Mouse (Mus musculus): Measurements from ENCODE around the gene Fsd2. TPM values are rescaled to one million over a fixed set of nuclear protein-coding genes. Genes with fewer than 3 reads are reported as not detected.

Gene Fsd2
- total RNA-seq (2021), result under 1 TPM; 0.27 to 0.28 TPM
- long read RNA-seq, experiment 1, result 0 reads
- long read RNA-seq, experiment 2, partial matches to known transcripts, result 1 of 1 reads
- long read RNA-seq, experiment 2, other reads (novel, unspliced or antisense), result 0 of 1 reads

DNA sequence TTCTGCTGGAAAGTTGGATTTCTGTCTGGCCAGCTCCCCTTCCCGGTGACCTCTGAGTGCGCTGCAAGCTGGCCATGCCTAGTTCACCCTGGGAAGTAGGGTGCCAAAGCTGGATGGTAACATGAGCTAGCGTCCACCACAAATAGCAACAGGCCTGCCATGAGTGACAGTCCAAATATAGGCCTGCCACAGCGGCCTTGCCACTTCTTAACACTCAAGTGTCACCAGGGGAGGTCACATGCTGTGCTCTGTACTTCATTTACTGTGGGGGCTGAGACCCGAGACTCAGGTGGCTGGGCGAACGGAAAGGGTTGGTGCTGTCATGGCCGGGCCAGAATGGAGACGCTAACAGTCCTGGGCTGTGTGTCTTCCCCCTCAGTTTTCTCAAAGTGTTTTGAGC lies at the start of gene Fsd2:
TSS of gene Fsd2 (minus strand) at position 53 of the 400 bp plus-strand sequence.
- no peak within 1 kb of the TSS for H3K4me3 ChIP-seq
- no peak for TF ChIP-seq CTCF (conservative IDR thresholded peaks at IDR 0.05)
- peak within 1 kb of the TSS; percentile 58 for H3K27ac ChIP-seq
- DNase-seq (ENCODE audit: low spot score in 2 of 2), result no peak

DNA sequence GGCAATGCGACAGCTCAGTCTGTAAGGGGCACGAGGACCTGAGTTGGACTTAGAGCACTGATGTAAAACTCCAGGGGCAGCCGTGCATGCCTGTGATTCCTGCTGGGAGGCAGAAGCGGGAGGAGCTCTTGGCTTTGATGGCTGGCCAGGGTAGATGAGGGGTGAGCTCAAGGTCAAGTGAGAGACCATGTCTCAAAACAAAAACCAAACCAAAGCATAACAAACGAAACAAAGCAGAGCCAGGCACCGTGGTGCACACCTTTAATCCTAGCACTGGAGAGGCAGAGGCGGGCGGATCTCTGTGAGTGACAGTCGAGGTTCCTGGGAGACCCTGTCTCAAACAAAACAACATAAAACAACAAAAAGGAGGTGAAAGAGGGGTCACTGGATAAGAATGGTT lies 48.3 kb upstream of the Fsd2 start:
- Histone ChIP-seq H3K27ac (no peak overlapping the region), H3K4me3 (no peak overlapping the region)
- DNase-seq (ENCODE audit: low spot score in 2 of 2), result no peak
- no peak for TF ChIP-seq CTCF (conservative IDR thresholded peaks at IDR 0.05)

DNA sequence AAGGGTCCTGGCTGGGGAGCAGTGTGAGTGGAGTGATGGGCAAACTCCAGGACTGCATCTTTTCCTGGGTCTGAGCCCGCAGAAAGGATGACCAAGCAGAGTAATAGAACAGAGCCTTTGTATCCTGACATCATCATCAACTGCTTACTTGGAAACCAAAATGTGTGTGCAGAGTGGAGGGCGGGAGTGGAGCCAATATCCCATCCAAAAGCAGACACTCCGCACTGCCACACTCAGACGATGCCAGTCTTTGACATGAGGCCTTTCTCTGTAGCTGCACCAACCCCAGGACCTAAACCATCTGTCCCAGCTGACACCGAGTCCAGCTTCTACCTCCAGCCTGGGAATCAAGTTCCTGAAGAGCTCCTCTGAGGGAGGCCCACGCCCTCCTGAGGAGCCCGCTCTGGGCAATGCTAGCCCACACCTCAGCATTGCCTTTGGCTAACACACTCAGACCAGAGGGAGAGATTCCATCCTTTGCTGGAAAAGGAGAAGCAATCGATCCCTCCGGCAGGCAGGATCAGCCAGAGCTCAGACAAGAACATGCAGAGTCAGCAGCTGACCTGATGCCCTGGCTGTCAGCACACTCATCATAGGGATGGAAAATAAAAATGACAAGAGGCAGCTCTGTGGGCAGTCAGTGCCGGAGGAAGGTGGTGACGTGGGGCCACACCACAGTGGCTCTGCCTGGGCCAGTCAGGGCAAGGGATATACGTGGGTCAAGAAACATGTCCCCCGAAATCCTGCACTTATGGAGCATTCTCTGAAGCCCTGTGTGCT lies 46.3 kb upstream of the Fsd2 start:
- DNase-seq (ENCODE audit: low spot score in 2 of 2), result no peak
- H3K27ac ChIP-seq, result no peak overlapping the region
- no peak overlapping the region for H3K4me3 ChIP-seq
- TF ChIP-seq CTCF (conservative IDR thresholded peaks at IDR 0.05), result no peak

DNA sequence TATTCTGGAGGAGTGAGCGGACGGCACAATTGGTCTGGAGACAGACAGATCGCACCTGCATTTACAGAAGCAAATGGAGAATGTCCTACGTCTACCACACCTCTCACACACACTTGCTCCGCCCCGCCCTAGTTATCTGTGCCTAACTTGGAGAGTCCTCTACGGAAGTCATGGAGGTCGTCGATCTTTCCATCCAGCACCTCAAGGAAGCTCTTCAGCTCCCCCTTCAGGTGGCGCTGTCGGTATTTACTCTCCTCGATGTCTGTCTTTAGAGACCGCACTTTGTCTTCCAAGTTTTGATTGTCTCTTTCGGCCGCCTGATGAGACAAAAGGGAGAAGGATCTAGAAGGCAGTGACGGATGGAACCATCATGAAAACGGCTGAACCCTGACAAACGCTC lies 43.4 kb upstream of the Fsd2 start:
- Histone ChIP-seq H3K27ac (no peak overlapping the region), H3K4me3 (no peak overlapping the region)
- TF ChIP-seq CTCF (conservative IDR thresholded peaks at IDR 0.05), result peak; percentile 72
- no peak for DNase-seq (ENCODE audit: low spot score in 2 of 2)

DNA sequence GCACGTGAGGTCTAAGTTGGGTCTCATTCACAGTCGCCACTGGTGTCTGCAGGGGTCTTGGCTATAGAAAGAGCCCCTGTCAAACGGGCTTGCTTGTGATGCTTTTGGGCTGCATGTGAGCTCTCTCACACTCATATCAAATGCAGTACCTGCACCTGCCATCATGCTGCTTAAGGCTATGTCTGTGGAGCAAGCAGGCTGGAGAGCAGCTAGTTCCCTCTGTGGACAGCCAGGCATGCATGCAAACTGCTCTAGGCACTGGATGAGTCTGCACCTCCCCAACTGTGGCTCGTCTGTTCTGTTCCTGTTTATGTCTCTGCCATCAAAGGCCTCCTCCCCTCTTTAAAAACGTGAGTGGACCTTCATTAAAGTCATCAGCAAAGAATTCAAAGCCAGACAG lies 39.7 kb upstream of the Fsd2 start:
- TF ChIP-seq CTCF (conservative IDR thresholded peaks at IDR 0.05), result peak; percentile 30
- no peak for DNase-seq (ENCODE audit: low spot score in 2 of 2)
- Histone ChIP-seq H3K4me3 (no peak overlapping the region), H3K27ac (no peak overlapping the region)

DNA sequence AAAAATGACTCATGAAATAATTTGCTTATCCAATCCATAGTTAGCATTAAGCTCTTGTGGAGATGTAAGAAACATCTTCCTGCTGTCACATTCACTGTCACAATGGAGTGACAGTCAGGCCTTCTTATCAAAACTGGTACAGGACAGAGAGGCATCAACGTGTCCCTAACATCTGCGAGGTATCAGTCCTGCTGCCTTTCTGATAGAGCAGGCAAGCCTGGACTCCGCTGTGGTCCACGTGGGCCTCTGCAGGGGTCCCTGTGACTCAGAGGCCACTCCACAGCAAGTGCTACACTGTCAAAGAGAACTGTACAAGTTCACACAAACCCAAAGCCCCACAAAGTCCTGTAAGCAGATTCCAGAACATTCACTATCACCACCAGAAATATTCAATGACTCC lies 38.7 kb upstream of the Fsd2 start:
- Histone ChIP-seq H3K4me3 (no peak overlapping the region), H3K27ac (no peak overlapping the region)
- TF ChIP-seq CTCF (conservative IDR thresholded peaks at IDR 0.05), result no peak
- DNase-seq (ENCODE audit: low spot score in 2 of 2), result no peak

DNA sequence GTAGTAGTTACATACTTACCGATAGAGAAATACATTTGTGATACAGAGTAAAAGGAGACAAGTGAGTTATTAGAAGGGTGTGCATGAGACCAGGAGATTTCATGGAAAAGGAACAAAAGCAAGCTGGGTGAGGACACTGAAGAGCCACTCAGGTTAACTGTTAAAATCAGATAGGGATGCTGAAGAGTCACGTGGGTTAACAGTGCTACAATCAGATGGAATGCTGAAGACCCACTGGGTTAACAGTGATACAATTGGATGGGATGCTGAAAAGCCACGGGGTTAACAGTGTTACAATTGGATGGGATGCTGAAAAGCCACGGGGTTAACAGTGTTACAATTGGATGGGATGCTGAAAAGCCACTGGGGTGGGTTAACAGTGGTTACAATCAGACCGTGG lies 38.2 kb upstream of the Fsd2 start:
- H3K27ac ChIP-seq, result no peak overlapping the region
- no peak overlapping the region for H3K4me3 ChIP-seq
- TF ChIP-seq CTCF (conservative IDR thresholded peaks at IDR 0.05), result no peak
- no peak for DNase-seq (ENCODE audit: low spot score in 2 of 2)

DNA sequence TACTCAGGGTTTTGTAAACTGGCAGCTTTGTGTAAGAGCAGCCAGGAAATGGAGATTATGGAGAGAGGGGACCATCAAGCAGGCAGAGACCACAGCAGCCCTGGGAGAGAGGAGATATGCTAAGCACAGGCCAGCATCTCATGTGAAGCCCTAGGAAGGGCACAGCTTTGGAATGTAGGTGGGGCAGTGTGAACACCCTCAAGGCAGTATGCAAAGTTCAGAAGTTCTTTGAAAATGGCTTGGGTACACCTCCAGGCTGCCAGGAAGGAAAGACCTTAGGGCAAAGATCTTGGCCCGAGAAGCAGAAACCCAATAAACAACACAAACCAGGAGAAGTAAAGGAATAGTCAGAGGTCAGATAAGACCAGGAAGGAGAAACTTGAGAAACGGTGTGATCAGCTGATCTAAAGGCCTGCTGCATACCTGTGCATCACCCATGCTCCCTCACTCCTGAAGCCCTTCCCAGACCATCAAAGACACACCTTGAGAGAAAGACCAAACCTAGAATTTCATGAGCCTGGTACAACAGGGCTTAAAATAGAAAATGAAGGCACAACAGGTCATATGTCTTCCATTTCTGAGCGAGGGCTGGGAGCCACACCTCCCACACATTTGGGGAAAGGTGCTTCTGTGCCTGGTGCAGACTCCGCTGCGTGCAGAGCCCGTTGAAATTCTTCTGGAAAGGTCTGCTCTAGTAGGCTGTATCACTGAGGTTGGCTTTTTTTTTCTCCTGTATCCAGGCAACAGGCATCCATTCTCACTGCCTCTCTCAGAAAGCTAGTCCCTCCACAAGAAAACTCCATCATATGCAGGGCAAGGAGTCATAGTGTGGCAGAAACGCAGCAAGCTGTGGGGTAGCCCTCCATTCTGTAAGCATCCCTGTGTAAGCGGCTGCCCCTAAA lies 32.9 kb upstream of the Fsd2 start:
- Histone ChIP-seq H3K4me3 (no peak overlapping the region), H3K27ac (peak overlapping the region; percentile 68)
- TF ChIP-seq CTCF (conservative IDR thresholded peaks at IDR 0.05), result no peak
- peak; percentile 26 to 29 for DNase-seq (ENCODE audit: low spot score in 2 of 2)

DNA sequence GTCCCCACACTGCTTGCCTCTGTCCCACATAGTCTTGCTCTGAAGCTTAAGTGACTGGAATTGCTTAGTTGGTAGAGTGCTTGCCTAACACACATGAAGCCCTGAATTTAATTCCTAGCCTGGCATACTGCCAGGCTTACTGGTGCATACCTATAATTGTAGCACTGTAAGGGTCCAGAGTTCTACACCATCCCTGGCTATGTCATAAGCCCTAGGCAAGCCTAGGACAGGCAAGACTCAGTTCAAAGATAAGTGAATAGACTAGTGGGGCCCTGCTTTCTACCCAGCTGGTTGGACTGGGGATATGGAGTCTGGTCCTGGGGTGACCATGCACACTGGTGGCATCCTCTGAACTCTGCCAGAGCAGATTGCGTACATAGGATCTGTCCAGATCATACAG lies 30.9 kb upstream of the Fsd2 start:
- no peak for DNase-seq (ENCODE audit: low spot score in 2 of 2)
- TF ChIP-seq CTCF (conservative IDR thresholded peaks at IDR 0.05), result no peak
- H3K4me3 ChIP-seq, result no peak overlapping the region
- no peak overlapping the region for H3K27ac ChIP-seq

DNA sequence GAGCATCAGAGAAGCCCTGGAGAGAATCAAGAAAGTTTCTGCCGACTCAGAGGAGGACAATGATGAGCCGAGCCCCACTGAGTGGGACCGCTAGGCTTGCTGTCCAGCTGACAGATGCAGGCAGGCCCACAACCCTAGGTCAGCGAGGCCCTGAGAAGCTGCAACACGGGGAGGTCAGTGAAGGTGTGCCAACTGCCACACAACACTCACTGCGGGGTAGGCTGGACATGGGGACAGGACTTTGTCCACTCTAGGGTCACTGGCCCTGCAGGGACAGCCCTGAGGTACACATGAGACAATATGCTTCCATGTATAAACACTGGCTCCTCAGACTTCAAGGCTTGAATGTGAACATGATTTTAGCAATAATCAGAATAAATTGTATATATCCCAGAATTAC lies 29.3 kb upstream of the Fsd2 start:
- no peak overlapping the region for H3K4me3 ChIP-seq
- no peak for DNase-seq (ENCODE audit: low spot score in 2 of 2)
- H3K27ac ChIP-seq, result no peak overlapping the region
- no peak for TF ChIP-seq CTCF (conservative IDR thresholded peaks at IDR 0.05)

DNA sequence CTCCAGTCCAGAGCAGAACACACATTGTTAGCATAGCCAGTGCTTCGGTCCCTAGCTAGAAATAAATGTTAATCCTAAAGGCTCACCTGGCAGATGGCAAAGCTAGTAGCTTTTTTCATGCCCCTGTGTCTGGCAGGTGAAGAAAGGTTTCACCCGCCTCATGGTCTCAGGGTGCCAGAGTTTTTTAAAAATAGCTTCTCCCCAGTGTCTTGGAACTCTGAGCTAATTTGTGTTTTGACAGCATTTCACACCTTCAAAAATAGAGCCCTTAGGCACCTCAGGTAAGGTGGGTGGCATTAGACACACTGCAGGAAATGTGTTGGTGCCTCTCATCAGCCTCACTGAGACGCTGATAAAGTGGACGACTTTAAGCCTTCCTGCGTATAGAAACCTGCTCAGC lies 28.3 kb upstream of the Fsd2 start:
- H3K27ac ChIP-seq, result no peak overlapping the region
- no peak for TF ChIP-seq CTCF (conservative IDR thresholded peaks at IDR 0.05)
- DNase-seq (ENCODE audit: low spot score in 2 of 2), result no peak

DNA sequence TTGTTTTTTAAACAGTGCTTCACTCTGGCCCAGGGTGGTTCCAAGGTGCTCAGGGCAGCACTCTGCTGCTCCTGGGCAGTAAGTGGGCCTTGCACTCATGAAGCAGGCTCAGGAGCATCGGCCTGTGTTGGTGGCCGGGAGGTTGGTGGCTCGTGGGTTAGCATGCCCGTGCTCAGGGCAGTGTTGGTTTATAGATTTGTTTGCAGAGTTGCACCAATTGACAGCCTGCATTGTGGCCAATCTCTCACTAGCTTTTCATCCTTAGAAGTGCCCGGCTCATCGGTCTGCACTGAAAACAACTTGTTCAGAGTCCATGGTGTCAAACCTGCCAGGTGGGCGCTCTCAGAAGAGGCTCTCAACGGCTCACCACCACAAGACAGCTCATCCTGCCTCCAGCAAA lies 26.6 kb upstream of the Fsd2 start:
- Histone ChIP-seq H3K4me3 (no peak overlapping the region), H3K27ac (no peak overlapping the region)
- no peak for DNase-seq (ENCODE audit: low spot score in 2 of 2)
- TF ChIP-seq CTCF (conservative IDR thresholded peaks at IDR 0.05), result no peak

More for the DNA sequence above, 28.3 kb upstream of the Fsd2 start:
- H3K4me3 ChIP-seq, result no peak overlapping the region

DNA sequence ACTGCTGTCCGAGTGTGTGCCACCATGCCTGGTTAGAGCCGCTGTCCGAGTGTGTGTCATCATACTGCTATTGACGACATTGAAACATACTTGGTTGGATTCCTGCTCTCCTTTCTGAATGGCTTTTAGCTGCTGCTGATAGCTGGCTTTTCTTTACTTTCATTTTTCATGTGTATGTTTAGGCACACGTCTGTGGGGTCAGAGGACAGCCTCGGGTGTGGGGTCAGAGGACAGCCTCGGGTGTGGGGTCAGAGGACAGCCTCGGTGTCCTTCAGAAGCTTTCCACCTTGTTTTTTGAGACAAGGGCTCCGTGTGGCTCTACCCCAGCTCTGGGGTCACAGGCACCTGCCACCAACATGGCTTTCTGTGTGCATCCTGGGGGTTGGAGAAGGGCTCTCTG lies 25.9 kb upstream of the Fsd2 start:
- TF ChIP-seq CTCF (conservative IDR thresholded peaks at IDR 0.05), result no peak
- DNase-seq (ENCODE audit: low spot score in 2 of 2), result no peak
- H3K27ac ChIP-seq, result no peak overlapping the region
- H3K4me3 ChIP-seq, result no peak overlapping the region
